Mouse (Mus musculus) C2C12 (cell line): ENCODE measurements around the gene Ptpn3.

Experiments
- CTCF ChIP-seq: IDR thresholded peaks from one replicate; pipeline ENCODE4 v1.5.1; 2011; ENCODE audit not compliant: control insufficient read depth, insufficient read depth, insufficient read length
- MAX ChIP-seq: IDR thresholded peaks from one replicate; pipeline ENCODE4 v1.6.1; 2011; ENCODE audit warnings: mild to moderate bottlenecking, control low read depth

GRCm38 (mm10) chr4:57211706-57212105, 89.9 kb downstream of the Ptpn3 start:
- TF ChIP-seq CTCF (no peak), MAX (no peak)
